Mouse (Mus musculus): Measurements from ENCODE around the gene Srrd.

The Srrd gene

DNA sequence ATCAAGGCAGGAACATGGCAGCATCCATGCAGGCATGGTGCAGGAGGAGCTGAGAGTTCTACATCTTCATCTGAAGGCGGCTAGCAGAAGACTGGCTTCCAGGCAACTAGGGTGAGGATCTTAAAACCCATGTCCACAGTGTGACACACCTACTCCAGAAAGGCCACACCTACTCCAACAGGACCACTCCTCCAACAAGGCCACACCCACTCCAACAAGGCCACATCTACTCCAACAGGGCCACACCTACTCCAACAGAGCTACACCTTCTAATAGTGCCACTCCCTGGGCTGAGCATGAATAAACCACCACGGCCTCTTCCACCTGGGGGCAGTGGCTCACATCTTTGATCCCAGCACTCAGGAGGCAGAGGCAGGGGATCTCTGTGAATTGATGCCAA, 23.5 kb downstream of the Srrd start:
- DNase-seq (ENCODE audit: extremely low read depth, low read depth), result peak; percentile 44

DNA sequence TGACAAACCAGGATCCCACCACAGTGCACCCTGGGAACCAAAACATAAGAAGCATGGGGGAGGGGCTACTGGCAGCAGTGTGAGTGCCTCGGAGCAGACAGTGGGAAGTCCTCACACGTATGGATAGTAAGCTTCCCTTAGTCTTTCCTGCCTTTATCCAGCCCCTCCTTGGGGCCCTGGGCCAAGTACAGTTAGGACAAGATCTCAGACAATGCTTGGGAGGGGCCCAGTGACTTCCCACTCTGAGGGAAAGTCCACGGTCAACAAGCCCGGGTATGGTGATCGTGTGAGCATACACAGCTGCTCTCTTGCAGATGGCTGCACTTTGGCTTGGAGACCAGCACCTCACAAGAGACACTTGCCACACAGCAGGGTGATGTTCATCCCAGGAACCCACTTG, 25.5 kb downstream of the Srrd start:
- DNase-seq (ENCODE audit: extremely low read depth, low read depth), result no peak

DNA sequence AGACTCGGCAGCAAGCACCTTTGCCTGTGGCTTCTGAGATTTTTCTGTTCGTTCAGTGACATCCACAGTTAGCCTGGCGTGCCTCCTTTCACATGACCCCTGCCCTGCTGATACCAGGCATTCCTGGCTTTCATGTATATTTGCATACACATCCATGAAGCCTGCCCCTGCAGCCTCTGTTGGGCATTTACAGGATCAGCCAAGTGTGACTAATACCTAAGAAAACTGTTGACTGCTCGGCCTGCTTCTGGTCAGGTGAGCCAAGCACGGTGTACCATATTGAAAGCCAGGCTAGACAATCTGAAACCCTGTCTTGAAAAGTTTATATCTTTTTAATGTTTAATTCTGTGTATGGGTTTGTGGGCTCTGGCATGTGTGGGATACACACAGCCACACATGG, 26.4 kb downstream of the Srrd start:
- DNase-seq (ENCODE audit: extremely low read depth, low read depth), result no peak

DNA sequence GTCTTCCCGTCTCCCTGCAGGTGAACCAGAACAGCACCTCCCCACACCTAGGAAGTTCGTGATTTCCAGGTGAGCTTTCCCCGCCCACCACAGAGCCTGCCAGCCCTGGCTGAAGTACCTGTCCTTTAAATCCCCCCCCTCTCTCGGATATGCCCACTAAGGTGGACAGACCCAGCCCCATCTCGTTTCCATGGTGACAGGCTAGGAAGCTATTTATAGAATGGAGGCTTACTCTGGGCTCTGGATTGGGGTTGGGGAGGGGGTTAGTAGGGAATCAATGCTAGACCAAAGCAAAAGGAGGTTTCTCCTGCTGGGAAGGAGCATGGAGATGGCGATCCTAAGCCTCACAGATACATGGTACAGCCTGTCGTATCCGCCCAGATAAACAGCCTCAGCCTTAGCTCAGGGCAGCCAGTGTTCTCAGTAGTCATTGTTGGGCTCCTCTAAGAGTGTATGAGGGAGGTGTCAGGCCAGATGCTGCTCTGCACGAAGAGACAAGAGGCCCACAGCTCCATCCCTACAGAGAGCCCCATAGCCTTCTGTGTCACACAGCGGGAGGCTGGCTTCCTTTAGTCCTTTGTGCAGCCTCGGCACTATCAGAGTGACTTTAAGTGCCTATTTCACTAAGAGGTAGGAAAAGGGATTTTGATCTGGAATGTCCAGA, 29.5 kb downstream of the Srrd start:
- DNase-seq (ENCODE audit: extremely low read depth, low read depth), result no peak

DNA sequence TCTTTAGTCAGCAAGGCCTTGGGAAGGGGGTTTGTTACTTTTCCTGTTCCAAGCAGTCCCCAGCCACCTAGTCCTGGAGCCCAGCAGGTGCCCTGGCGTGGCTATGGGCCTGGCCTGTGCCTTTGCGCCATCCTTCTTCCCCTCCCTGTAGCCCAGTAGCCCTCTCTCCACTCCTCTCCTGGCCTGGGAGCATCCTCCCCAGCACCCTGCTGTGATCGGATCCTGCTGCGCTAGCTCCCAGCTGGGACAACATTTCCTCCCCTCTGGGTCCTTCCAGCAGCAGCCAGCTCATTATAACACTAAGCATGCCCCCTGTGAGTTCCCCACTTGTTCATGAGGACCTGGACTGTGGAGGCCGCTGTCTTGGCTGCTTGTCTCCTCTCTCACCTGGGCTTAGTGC, 37.0 kb downstream of the Srrd start:
- no peak for DNase-seq (ENCODE audit: extremely low read depth, low read depth)

DNA sequence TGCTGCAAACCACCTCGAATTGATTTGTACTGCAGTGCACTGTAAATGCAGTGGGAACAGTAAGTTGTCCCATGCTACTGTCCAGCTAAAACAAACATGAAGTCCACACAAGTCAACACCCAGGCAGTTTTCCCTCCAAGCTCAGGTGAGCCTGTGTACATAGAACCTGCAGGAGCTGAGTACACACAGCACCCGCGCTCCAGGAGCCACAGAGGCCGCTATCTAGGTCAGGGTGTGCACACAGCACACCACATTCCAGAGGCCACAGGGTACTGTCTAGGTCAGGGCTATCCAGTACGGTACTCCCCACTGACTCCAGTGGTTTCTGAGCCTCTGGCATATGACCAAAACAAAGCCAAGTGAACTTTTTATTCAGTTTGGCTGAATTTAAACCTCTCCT, 40.5 kb downstream of the Srrd start:
- DNase-seq (ENCODE audit: extremely low read depth, low read depth), result no peak

DNA sequence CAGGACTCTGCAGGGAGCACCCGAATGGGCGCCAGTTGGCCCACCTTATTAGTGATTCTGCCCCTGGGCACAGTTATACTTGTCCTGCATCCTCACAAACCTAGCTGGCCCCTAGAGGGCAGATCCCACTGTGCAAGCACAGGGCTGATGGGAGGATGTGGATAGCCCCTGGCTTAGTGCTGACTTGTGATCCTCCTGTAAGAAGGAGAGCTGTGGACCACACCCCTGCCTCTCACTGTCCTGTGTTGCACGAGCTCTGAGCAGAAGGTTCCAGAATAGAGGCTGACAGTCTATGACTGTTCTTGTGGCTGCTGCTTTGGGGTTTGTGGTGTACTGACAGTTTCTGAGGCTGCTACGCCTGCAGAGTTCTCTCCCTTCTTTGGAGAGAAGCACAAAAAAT, 41.1 kb downstream of the Srrd start:
- no peak for DNase-seq (ENCODE audit: extremely low read depth, low read depth)

DNA sequence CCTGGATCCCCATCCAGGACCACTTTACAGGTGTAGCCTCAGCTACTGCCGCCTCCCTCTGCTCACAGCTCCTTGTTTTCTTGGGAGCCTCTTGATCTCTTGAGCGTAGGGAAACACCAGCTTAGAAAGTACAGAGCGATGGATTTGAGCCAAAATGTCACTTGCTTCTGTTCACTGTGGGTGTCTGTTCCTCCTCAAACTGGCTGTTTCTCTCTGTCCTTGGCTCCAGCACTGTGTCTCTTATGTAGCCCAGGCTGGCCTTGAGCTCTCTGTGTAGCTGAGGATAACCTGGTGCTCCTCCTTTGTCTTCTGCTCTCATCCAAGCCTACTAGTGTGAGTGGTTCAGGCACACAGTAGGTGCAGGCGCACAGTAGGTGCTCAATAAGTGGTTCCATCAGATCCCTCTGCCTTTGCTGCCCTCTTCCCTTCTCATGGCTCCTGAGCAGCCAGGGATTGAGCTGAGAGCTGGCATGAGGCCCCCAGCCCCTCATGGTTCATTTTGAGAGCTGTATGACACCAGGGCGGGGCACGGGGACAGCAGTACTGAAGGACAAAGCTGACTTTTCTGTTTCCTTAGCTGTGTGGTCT, 42.0 kb downstream of the Srrd start:
- DNase-seq (ENCODE audit: extremely low read depth, low read depth), result no peak

DNA sequence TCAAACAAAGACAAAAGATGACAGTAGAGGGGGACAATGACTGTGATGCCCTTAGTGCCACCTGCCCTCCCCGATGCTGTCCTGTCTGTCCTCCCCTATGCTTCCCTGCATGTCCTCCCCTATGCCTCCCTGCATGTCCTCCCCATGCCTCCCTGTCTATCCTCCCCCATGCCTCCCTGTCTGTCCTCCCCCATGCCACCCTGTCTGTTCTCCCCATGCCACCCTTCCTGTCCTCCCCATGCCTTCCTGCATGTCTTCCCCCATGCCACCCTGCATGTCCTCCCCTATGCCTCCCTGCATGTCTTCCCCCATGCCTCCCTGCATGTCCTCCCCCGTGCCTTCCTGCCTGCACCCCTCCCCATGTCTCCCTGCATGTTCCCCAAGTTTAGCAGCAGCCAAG, 42.7 kb downstream of the Srrd start:
- no peak for DNase-seq (ENCODE audit: extremely low read depth, low read depth)

DNA sequence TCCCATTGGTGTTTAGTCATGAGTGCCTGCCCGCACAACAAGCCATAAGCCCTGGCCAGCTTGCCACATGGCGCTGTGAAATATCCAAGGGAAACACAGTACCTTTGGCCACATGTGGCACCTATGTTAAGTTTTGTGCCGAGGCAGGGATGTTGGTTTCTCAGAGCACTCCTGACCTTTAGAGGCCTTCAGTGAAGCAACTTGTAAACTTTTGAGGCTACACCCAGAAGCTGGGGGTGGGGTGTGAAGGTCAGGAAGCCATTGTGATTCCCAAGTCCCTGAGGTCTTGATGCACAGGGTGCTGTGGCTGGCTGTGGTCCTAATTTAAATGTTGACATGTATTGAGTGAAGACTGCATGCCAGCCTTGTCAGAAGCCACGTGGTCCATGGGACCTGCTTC, 43.4 kb downstream of the Srrd start:
- DNase-seq (ENCODE audit: extremely low read depth, low read depth), result no peak

DNA sequence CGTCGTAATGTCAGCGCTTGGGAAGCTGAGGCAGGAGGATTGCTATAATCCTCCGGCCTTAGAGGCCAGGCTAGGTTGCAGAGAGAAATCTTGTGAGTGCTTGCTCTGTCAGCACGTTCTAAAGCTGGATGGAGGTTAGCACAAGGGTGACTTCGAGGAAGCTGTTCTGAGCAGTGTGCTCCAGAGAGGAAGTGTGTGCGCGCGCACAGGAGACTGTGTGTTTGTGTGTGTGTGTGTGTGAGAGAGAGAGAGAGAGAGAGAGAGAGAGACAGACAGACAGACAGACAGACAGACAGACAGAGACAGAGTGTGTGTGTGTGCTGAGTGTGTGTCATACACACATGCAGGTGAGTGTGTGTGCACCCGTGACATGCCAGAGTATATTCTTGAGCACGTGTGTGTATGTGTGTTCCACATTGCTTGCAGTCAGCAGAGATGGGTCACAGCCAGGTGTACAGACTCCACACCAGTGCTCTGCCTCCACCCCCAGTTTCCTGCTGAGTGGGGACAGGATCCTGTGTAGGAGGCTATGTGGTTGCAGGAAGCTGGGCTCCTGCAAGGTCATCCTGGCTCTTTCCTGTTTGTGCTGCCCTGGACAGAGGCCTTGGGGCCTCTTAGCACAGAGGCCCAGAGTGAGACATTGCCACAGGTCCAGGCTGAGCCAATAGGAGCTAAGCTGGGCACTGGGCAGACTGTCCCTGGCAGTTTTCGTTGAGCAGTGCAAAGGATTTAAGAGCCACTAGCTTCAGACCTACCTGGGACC, 44.4 kb downstream of the Srrd start:
- no peak for DNase-seq (ENCODE audit: extremely low read depth, low read depth)

DNA sequence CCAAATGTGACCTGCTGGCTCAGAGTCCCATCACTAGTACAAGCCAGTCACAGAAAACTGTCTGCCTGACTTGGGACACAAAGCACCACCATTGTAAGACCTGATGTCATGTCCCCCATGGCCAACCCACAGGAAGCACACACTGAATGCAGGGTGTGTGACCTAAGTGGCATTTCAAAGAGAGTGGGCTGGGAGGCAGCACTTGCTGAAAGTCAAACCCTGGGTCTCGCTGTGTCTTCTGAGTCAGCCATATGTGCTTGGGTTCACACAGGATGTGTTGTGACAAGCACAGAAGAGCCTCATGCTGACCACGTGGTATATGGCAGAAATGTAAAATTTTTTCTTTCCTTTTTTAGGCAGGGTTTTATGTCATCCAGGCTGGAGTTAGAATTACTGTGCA, 45.6 kb downstream of the Srrd start:
- DNase-seq (ENCODE audit: extremely low read depth, low read depth), result no peak

DNA sequence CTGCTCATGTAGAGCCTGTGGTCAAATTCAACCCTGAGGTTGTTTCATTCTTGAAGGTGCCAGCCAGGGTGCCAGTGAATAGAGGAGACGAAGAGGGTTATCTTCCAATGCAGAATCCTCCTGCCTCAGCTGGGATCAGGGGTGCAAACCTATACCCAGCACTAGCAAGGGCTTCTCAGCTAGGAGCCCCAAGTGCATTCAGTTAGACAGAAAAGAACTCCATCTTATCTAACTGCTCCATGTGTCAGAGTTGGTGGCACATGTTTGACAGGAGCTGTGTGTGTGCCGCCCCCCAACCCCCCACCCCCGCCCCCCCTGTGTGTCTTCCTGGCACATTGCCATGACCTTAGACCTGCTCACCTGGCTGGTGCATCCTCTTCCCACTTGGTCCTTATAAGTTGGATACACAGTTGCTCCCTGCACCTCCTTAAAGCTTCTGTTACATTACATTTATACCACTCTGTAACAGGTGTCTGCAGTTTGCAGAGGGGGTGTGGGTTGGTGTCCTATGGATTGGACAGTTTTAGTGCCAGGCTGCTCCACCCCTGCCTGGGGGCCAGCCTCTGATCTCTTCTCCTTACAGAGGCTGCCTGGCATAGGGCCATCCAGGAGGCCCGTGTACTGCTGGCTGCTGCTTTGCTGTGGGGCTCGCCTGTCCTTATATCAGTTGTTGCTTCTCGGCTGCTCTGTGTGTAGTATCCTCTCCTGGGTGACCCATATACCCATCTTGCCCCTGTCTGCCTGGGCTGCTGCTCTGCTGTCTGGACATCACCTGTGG, 46.2 kb downstream of the Srrd start:
- DNase-seq (ENCODE audit: extremely low read depth, low read depth), result peak; percentile 29

DNA sequence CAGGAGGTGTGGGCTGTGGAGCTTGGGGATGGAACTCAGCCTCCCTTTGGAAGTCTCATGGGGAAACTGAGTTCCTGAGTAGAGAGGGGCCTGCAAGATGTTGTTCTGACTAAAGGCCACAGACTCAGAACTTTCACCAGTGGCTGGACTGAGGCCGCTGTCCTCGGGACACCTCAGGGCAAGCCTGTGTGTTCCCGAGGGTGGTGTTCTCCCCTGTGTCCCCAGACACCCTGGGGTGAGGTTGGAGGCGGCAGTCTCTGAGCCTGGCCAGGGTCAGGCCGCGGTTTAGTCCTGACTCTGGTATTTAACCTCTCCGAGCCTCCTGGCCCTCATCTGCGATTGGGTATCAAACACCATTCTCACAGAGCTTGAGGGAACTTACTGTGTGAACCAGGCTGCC, 47.3 kb downstream of the Srrd start:
- DNase-seq (ENCODE audit: extremely low read depth, low read depth), result no peak

DNA sequence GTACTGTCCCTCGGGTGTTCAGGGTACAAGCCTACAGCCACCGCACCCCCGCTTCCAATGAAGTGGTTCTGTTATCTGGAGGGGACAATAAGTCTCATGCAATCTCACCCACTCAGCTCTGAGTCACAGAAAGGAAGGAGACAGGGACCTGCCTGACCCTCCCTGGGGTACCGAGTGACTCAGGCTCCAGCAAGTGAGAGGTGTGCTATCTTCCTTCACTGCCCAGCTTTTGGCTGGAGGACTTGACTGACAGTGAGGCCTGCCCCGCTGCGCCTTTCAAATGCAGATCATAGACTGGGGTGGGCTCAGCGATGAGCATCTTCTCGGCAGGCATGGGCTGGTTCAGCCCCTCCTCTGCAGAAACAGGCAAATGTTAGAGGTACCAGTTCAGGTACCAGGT, 47.7 kb downstream of the Srrd start:
- DNase-seq (ENCODE audit: extremely low read depth, low read depth), result no peak

DNA sequence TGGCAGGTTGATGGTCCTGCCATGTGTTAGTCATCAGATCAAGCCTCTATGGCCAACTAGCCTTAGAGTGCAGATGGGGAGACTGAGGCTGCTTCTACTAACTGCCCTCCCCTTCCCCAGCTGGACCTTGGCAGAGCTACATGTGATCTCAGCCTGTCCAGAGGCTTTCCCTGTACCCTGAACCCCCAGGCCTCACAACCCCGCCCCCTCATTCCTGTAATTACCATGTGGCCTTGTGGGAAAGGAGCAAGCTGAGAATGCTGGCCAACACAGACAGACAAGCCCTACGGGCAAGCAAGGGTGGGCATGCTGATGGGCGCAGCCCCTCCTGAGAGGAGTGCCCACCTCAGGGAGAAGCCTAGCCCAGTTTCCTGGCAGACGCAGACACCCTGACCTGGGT, 48.1 kb downstream of the Srrd start:
- no peak for DNase-seq (ENCODE audit: extremely low read depth, low read depth)

DNA sequence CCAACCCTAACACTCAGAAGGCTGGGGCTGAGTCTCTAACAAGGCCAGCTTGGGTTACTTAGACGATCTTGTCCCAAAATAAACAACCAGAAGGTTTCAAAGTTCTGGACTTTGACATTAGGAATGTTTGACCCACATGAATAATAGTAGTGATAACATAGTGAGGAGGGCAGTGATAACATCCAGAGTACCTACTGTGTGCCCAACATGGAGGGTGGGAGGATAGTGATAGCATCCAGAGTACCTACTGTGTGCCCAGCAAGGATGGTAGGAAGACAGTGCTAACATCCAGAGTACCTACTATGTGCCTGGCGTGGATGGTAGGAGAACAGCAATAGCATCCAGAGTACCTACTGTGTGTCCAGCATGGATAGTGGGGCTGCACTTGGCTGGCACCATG, 49.0 kb downstream of the Srrd start:
- no peak for DNase-seq (ENCODE audit: extremely low read depth, low read depth)

DNA sequence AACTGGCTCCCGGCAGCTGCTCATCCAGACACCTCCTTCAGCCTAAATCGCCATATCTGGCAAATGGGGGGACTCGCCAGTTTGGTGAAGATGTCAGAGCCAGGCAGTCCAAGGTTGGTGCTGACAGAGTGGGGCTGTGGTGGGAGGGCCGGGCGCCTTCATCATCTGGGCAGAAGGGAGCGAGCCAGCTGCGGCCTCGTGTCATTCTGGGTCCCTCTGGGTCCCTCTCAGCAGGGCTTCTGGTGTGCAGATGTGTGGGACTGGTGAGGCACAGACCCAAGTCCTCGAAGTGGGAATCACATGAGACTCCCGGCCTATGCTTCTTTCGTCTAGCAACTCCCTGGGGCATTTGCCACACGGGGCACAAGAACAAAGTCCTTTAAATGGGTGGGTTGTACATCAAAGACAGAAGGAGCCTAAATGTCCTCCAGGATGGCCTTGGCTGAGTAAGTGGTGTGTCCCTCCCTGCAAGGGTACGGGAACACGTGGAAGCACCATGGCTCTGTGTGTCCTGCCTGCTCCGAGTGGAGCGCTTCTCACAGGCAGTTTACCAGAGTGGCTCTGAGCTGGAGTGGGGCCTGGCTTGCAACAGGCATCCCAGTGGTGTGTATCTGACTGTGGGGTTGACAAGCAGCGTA, 50.4 kb downstream of the Srrd start:
- no peak for DNase-seq (ENCODE audit: extremely low read depth, low read depth)

DNA sequence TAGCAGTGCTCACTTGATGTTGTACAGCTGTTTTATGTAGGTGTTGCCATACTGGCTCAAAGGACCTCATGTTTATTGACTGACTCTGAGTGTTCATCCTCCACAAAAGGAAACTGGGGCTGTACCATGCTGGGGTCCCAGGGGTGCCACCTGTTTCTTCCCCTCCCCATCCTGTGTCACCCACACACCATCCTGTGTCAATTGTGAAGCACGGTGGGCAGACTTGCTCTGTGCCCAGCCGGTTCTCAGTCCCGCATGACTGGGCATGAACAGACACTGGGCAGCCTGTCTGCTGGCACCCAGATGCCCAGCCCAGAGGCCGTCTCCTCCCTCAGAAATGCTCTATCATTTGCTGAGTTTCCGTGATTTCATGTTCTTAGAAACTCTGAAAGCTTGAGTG, 51.0 kb downstream of the Srrd start:
- no peak for DNase-seq (ENCODE audit: extremely low read depth, low read depth)

DNA sequence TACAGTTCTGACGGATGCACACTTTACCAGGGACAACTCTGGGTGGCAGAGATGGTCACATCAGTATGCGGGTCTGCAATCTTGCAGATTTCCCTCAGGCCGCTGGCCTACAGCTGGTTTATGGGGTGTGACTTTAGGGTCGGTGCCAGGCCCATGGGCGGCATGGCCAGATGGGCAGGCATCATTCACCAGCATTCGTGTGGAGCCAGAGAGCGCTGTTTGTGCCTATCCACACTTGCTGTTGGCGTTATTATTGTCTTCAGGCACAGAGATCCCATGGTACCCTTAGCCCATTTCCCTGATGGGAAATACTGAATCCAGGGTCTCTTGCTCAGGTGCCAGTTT, 52.3 kb downstream of the Srrd start:
- DNase-seq (ENCODE audit: extremely low read depth, low read depth), result no peak

DNA sequence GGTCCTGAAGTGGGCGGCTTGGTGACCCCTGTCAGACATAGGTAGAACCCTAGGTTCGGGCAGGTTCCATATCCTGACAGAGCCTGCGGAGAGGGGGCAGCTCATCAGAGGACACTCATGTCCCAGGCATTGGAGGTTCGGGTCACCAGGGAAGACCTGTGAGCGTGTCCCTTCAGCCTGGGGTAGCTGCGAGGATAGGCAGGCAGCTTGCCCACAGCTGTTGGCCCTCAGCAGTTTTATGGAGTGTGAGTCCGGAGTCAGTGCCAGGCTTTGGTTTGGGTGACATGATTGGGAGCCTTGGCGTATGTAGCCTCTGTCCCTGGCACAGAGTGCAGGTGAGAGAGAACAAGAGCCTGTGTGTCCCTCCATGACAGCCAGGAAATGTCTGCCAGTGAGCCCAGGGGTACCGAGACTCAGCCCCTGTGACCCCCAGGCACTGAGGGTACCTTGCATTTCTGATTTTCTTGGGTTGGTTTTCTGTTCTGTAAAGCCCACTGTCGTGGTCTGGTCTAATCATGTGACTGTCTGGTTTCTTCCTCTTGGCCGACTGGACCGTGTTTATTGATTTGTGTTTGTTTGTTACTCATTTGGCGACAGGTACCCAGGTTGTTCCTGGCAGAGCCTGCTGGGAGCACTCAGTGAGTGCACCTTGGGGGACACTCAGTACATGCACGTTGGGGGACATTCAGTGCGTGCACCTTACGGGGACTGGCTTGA, 52.9 kb downstream of the Srrd start:
- DNase-seq (ENCODE audit: extremely low read depth, low read depth), result no peak

Data from MEL-GATA-1-ER (cell line).